Mouse (Mus musculus): ENCODE measurements around the gene Ccr10.

Gene Ccr10

GRCm38 (mm10) chr11:101187541-101187940, 12.3 kb upstream of the Ccr10 start:
- DNase-seq = peak; percentile 55

DNA sequence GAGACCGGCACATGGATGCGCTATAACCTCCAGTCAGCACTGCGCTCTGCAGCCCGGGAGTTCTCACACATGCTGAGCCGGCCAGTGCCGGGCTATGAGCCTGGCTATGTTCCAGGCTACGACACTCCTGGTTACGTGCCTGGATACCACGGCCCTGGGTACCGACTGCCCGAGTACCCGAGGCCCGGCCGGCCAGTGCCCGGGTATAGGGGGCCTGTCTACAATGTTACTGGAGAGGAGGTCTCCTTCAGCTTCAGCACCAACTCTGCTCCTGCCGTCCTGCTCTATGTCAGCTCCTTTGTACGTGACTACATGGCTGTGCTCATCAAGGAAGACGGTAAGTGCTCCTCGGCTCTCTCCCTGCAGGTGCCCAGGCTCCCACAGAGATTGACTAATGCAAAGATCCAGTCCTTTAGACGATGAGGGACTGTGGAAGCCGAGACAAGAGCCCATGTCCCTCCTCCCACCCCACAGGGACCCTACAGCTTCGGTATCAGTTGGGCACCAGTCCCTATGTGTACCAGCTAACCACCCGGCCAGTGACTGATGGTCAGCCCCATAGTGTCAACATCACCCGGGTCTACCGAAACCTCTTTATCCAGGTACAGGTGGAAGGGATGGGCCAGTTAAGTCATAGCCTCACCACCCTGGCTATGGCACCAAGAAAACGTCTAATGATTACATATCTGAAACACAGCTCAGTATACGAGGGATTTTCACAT, 11.4 kb upstream of the Ccr10 start:
- DNase-seq = peak; percentile 76

DNA sequence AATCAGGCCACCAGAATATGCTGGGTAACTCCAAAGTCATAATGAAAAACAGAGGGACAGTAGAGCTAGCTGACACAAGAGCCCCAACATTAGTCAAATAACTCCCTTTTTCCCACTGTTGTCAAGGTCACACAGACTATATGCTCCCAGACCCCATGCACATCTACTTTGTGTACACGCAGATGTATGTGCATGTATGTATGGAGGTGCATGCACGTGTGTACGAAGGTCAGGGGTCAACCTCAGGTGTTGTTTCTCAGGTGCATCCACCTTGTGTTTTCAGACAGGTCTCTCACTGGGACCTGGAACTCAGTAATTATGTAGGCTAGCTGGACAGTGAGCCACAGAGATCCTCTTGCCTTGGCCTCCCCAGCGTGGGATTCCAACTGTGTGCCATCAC, 10.2 kb upstream of the Ccr10 start:
- peak; percentile 49 for DNase-seq

GRCm38 (mm10) chr11:101184984-101185383, 9.7 kb upstream of the Ccr10 start:
- peak; percentile 55 for DNase-seq

DNA sequence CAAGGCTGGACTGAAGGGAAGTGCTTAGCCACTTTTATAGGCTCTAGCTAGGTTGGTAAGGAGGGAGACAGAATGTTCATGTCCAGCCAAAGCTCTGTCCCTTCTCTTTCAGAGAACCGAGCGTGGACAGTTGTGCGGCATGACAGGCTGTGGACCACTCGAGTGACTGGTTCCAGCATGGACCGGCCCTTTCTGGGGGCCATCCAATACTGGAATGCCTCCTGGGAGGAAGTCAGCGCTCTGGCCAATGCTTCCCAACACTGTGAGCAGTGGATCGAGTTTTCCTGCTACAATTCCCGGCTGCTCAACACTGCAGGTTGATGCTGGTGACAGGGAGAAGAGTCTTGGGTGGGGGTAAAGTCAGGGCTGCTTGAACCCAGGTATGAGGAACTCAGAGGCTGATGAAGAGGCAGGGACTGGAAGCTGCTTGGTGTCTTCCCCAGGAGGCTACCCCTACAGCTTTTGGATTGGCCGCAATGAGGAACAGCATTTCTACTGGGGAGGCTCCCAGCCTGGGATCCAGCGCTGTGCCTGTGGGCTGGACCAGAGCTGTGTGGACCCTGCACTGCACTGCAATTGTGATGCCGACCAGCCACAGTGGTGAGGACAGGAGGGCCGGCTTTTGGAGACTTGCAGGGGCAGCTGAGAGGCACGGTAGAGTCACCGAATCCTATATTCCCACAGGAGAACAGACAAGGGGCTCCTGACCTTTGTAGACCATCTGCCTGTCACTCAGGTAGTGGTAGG, 7.7 kb upstream of the Ccr10 start:
- peak; percentile 66 for DNase-seq

GRCm38 (mm10) chr11:101181961-101182360, 6.7 kb upstream of the Ccr10 start:
- DNase-seq = no peak

DNA sequence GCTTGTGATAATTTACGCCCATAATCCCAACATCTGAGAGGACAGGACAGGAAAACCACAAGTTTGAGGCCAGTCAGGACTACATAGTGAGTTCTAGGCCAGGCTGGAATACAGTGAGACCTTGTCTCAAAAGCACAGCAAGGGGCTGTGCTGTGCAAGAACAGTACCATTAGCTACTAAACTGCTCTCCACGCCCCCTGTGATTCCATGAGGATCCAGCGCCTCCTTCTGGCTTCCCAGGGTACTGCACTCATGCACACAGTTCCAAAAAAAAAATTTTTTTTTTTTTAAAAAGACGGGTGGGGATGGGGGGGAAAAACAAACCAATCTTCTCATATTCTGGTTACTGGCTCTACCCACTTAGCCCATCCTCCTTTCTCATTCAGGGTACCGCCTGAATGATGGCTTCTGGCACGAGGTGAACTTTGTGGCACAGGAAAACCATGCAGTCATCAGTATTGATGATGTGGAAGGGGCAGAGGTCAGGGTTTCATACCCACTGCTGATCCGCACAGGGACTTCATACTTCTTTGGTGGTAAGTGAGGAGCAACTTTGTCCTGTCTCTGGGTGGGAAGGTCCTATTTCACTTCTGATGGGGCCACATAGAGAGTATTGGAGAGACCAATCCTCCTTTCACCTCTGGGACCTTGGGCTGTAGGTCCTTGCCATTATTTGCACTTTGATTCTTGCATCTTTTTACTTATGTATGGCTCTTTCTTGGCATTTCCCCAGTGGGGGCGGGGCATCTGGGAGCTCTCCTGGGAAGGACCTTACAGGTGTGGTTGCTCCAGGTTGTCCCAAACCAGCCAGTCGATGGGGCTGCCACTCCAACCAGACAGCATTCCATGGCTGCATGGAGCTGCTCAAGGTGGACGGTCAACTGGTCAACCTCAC, 5.8 kb upstream of the Ccr10 start:
- peak; percentile 79 for DNase-seq

- peak; percentile 51 for DNase-seq
Observed at GRCm38 (mm10) chr11:101180261-101180660, 5.0 kb upstream of the Ccr10 start.

DNA sequence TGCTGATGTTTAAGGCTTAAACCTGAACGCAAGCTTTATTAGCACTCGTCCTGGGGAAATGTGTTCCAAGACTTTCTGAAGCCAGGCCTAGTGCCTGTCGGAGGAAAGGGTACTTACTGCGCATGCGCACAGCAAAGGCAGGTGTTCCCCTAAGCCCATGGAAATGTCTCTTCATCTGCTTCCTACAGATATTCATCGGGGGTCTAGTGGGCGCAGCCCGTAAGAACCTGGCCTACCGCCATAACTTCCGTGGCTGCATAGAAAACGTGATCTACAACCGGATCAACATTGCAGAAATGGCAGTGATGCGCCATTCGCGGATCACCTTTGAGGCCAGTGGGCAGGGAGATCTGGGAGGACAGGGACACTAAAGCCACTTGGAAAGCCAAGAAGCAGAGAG, 4.1 kb upstream of the Ccr10 start:
- DNase-seq = peak; percentile 83

DNA sequence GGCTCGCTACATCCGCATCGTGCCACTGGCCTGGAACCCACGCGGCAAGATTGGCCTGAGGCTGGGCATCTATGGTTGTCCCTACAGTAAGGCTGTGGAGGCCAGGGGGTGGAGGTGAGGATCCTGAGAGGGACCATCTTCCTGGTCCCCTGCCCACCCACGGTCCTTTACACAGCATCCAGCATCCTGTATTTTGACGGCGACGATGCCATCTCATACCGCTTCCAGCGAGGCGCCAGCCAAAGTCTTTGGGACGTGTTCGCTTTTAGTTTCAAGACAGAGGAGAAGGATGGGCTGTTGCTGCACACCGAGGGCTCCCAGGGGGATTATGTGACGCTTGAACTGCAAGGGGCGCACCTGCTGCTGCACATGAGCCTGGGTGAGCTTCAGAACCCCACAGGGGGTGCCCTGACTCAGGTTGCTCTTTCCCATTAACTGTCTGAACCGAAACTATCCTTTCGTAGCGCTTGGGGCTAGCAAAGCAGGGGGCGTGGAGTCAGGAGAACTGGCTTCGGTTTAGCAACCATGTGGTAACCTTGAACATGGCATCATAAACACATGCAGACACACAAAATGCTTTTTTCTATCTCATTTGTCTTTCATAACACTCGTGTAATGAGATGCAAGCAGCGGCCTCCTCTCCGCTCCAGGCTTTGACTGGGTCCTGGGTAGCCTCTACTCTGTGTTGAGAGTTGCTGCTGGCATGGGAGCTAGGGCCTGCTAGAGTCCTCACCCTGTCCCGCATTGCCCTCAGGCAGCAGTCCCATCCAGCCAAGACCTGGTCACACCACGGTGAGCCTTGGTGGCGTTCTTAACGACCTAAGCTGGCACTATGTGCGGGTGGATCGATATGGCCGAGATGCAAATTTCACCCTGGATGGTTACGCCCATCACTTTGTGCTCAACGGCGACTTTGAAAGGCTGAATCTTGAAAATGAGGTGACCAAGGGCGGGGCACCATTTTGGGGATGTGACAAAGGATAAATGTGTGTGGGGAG, 3.1 kb upstream of the Ccr10 start:
- peak; percentile 77 for DNase-seq

DNA sequence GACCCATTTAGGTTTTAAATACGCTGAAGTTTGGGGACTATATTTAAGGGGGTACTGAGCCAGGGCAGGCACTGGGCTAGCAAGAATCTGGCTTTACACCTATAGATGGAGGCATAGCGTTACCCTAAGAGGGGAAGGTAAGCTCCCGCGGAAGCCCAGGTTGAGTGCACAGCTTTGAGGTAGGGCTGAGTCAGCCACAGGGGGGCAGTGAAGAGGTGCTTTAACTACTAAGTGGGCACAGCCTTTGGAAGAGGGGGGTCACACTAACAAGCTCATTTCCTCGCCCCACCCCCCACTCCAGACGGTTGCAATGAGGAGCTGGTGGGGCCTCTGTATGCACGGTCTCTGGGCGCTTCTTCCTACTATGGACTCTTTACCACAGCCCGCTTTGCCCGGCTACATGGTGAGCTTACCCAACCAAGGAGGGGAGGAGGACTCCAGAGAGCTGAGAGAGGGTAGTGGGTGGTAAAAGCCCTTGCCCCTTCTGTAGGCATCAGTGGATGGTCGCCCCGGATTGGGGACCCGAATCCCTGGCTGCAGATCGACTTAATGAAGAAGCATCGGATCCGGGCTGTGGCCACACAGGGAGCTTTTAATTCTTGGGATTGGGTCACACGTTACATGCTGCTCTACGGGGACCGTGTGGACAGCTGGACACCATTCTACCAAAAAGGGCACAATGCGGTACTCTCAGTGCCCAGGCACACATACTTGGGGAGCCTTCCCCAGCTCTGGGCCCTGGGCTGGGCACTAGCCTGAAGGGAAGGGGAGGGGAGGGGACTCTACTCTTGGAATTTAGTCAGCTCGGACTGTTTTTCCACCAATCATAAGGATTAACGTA, 1.9 kb upstream of the Ccr10 start:
- DNase-seq = peak; percentile 93

DNA sequence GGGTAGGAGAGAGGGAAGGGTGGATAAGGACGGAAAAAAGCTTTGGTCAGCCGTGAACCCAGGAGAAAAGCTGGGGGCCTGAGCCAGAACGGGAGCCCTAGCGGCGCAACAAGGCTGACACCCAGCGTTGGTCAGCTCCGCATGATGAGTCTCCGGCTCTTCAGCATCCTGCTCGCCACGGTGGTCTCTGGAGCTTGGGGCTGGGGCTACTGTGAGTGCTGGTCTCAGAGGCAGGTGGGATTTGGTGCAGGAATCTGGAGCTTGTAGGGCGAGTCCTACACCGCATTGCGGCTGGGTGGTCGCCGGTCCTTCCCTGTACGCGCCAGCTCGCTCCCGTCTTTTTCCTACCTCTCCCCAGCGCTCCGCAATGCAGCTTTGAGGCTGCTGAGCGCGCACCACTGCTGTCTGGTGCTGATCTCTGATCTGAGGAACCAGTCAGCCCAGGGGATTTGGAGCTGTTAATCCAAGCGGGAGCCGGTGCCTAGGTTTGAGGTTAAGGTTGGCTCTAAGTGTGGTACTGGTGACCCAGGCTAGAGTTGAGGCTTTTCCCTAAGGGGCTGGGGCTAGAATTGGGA, 961 bp upstream of the Ccr10 start:
- peak; percentile 84 for DNase-seq

- peak; percentile 89 for DNase-seq
Observed at GRCm38 (mm10) chr11:101175636-101176116, 433 bp upstream of the Ccr10 start.

- DNase-seq = no peak
Observed at GRCm38 (mm10) chr11:101174389-101174745, 876 bp downstream of the Ccr10 start.

DNA sequence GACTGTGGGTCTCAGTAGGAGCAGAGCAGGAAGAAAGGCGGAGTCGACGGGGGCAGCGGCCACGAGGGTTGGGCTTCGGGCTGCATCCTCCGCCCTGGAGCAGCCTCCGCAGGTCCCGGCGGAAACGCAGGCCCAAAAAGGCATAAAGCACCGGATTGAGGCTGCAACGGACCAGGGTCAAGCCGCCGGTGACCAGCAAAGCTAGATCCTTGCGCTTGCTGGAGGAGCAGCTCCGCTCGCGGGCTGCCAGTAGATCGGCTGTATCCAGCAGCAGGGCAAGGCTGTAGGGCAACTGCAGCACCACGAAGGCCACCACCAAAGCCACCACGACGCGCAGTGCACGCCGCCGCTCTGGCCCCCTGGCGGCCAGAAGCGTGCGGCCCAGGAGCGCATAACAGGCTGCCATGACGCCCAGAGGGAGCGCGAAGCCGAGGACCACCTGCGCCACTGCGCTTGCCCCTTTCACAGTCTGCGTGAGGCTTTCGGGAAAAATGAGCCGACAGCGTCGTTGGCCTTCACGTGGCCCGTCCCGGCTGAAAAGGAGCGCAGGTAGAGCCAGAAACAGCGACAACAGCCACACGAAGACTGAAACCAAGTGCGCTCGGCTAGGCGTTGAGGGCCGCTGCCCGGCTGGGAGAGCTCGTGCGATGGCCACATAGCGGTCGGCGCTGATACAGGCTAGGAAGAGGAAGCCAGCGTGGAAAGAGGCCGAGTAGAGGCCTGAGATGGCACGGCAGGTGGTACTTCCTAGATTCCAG, 1.4 kb downstream of the Ccr10 start:
- peak; percentile 85 for DNase-seq

GRCm38 (mm10) chr11:101173112-101173511, 2.1 kb downstream of the Ccr10 start:
- DNase-seq = peak; percentile 85

- DNase-seq = no peak
Observed at GRCm38 (mm10) chr11:101172434-101172815, 2.8 kb downstream of the Ccr10 start.

GRCm38 (mm10) chr11:101171721-101172433, 3.4 kb downstream of the Ccr10 start:
- DNase-seq = peak; percentile 85

All from cerebellum, adult 9-11 months (tissue).